Mouse (Mus musculus) stomach, postnatal 0 days (tissue): ENCODE data around the gene Tmcc2. TPM values are rescaled to one million over a fixed set of nuclear protein-coding genes. Genes with fewer than 3 reads are reported as not detected.

ENCODE experiments used
- ATAC-seq: fragments of 200-750 bp; cut with Nextera tagmentation; 2 replicates; pipeline ENCODE4 v1.8.0; 2017; ENCODE audit not compliant: low FRiP score, low TSS enrichment
- DNase-seq: peaks from one replicate; pipeline ENCODE4 v3.0.0-alpha.2; 2016; ENCODE audit warnings: low spot score
- H3K27ac ChIP-seq: fragments of 300-500 bp; sonication (generic); replicated peaks from 2 replicates; pipeline ENCODE4 v1.5.1; 2014; ENCODE audit warnings: mild to moderate bottlenecking, control low read depth
- H3K27me3 ChIP-seq: fragments of 300-500 bp; sonication (generic); 2 replicates; pipeline ENCODE4 v1.6.1; 2014; ENCODE audit warnings: low read length; ENCODE audit not compliant: control insufficient read depth, insufficient read depth
- H3K36me3 ChIP-seq: fragments of 300-500 bp; sonication (generic); 2 replicates; pipeline ENCODE4 v1.6.1; 2014; ENCODE audit warnings: low read length, mixed read lengths; ENCODE audit not compliant: control insufficient read depth, insufficient read depth
- H3K4me1 ChIP-seq: fragments of 300-500 bp; sonication (generic); replicated peaks from 2 replicates; pipeline ENCODE4 v1.6.1; 2014; ENCODE audit warnings: antibody characterized with exemption; ENCODE audit not compliant: control insufficient read depth, insufficient read depth
- H3K4me2 ChIP-seq: fragments of 300-500 bp; sonication (generic); replicated peaks from 2 replicates; pipeline ENCODE4 v1.6.1; 2014; ENCODE audit warnings: low read depth, mild to moderate bottlenecking, control low read depth, moderate library complexity
- H3K4me3 ChIP-seq: fragments of 300-500 bp; sonication (generic); 2 replicates; pipeline ENCODE4 v1.5.1; 2014; ENCODE audit warnings: low read depth, low read length, control low read depth
- H3K9ac ChIP-seq: fragments of 300-500 bp; sonication (generic); 2 replicates; pipeline ENCODE4 v1.6.1; 2014; ENCODE audit warnings: mild to moderate bottlenecking, low read length, control low read depth, mixed read lengths
- H3K9me3 ChIP-seq: fragments of 300-500 bp; sonication (generic); 2 replicates; pipeline ENCODE4 v1.6.1; 2016; ENCODE audit warnings: low read length; ENCODE audit not compliant: control insufficient read depth
- CTCF ChIP-seq: IDR thresholded peaks from 2 replicates; pipeline ENCODE4 v1.5.1; 2016; ENCODE audit warnings: antibody characterized with exemption, low read depth, mild to moderate bottlenecking, moderate library complexity
- EP300 ChIP-seq: optimal IDR thresholded peaks from 2 replicates; pipeline ENCODE3; 2016; ENCODE audit warnings: antibody characterized with exemption
- WGBS: fragments of 180-500 bp; shearing (Covaris S2); extraction: QIAGEN DNeasy Blood & Tissue Kit; methylation state at CpG from one replicate; pipeline ENCODE4 v1.1.7; 2014; 5-methylcytosine and 5-hydroxymethylcytosine counted together
- polyA plus RNA-seq: library from polyadenylated mRNA; unstranded; fragments of >200 nt; fragmentation: Nextera tagmentation; extraction: Ambion mirVana; gene quantifications from 2 replicates; pipeline ENCODE4 v1.2.1, GENCODE M21; 2015

The Tmcc2 gene
- polyA plus RNA-seq, 1 experiment from 2014 or later = 2.4 TPM

DNA sequence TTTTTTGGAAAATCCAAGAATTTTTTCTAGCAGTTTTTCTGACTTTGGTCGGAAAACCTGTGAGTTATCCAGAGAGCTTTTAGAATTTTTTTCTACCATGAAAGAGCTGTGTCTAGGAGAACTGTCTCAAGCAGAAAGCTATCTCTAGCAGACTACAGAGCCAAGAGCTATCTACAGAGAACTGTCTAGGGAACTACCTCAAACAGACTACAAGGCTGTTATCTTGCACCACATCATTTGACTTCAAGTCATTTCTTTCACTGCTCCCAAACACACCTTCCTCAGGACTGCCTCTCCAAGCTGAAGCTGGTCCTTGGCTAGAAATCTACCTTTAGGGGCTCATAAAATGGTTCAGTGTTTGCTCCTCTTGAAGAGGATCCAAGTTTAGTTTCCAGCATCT is 10.8 kb upstream of the Tmcc2 start:
- no peaks in the 10 kb centered on the region for H3K36me3 ChIP-seq
- no peaks in the 10 kb centered on the region for H3K27me3 ChIP-seq
- no peaks in the 10 kb centered on the region for H3K4me1 ChIP-seq
- no peaks in the 10 kb centered on the region for H3K9me3 ChIP-seq
- DNase-seq (no peak), ATAC-seq (no peak)
- H3K4me2 ChIP-seq = no peak overlapping the region
- H3K27ac ChIP-seq = no peak overlapping the region
- TF ChIP-seq EP300 (no peak), CTCF (no peak)
- H3K4me3 ChIP-seq = no peak overlapping the region
- 97% methylated on average over 1 of the region's 1 CpGs for WGBS
- H3K9ac ChIP-seq = no peak overlapping the region

DNA sequence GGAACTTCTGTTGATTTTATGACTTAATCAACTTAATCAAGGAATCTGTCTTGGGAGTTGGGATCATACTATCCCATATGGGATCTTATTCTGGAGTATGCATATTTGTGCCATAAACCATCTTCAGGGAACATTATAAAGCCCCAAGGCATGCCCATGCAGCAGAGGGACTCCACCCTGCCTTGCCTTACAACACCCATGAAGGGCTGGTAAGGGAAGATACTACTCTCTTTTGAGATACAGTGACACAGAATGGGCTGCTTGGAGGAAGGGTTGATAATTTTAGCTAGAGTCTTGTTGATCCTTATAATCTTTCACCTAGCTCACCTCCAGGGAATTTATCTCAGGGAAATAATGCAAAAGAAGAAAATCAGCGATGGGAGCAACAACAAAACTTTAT is 9.5 kb upstream of the Tmcc2 start:
- no peak overlapping the region for H3K9ac ChIP-seq
- no peaks in the 10 kb centered on the region for H3K36me3 ChIP-seq
- H3K27ac ChIP-seq = no peak overlapping the region
- no peaks in the 10 kb centered on the region for H3K9me3 ChIP-seq
- TF ChIP-seq CTCF = no peak
- no peak for TF ChIP-seq EP300
- no peaks in the 10 kb centered on the region for H3K27me3 ChIP-seq
- WGBS = 55% methylated on average over 1 of the region's 1 CpGs
- no peak overlapping the region for H3K4me2 ChIP-seq
- H3K4me3 ChIP-seq = no peak overlapping the region
- H3K4me1 ChIP-seq = no peaks in the 10 kb centered on the region
- DNase-seq = no peak
- no peak for ATAC-seq

DNA sequence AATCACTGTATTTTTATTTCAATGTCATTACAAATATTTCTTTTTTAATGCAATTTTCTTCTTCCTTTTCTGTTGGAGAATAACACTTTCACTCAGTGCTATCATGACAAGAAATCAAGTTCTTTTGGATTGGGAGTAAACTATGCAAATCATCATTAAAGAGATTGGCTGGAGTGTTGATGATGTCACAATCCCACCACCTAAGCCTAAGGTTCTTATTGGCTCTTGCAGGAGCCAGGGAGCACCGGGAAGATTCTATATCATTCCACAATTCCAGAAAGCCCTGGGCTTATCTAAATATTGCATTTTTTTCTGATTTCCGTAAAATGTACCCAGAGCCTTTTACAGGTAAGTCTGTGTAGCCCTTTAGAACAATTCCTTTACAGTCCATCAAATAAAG is 5.6 kb upstream of the Tmcc2 start:
- H3K4me2 ChIP-seq = no peak overlapping the region
- no peaks in the 10 kb centered on the region for H3K4me1 ChIP-seq
- H3K4me3 ChIP-seq = no peak overlapping the region
- ATAC-seq = no peak
- no peak overlapping the region for H3K9ac ChIP-seq
- no peaks in the 10 kb centered on the region for H3K36me3 ChIP-seq
- no peak overlapping the region for H3K27ac ChIP-seq
- H3K27me3 ChIP-seq = no peaks in the 10 kb centered on the region
- no peaks in the 10 kb centered on the region for H3K9me3 ChIP-seq
- TF ChIP-seq EP300 = no peak
- 46% methylated on average over 2 of the region's 2 CpGs for whole genome bisulfite sequencing
- no peak for DNase-seq

DNA sequence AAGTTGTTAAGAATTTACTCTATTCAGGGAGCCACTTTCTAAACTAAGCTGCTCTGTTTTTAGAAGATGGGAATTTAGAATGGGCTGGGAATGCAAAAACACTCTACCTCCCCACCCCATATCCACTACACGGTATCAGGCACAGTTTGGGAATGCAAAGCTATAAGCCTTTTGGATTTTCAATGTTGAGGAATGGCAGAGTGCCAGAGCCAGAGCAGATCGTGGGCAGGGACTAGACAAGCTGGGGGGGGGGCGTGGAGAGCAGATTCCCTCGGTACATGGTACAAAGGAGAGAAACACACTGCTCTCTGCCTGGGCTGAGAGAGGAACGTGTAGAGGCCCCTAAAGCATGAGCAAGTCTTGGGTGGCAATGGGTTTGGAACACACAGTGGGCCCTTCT is 1.8 kb upstream of the Tmcc2 start:
- ATAC-seq = no peak
- Histone ChIP-seq H3K4me3 (no peak overlapping the region), H3K36me3 (no peaks in the 10 kb centered on the region), H3K4me1 (0 out of 2 replicates have a peak, but pooled peaks cover 3% of the 10 kb centered on the region), H3K27me3 (no peaks in the 10 kb centered on the region), H3K9ac (no peak overlapping the region), H3K9me3 (no peaks in the 10 kb centered on the region), H3K4me2 (no peak overlapping the region), H3K27ac (no peak overlapping the region)
- 51% methylated on average over 5 of the region's 5 CpGs for WGBS
- TF ChIP-seq CTCF = no peak
- no peak for TF ChIP-seq EP300
- DNase-seq = no peak

DNA sequence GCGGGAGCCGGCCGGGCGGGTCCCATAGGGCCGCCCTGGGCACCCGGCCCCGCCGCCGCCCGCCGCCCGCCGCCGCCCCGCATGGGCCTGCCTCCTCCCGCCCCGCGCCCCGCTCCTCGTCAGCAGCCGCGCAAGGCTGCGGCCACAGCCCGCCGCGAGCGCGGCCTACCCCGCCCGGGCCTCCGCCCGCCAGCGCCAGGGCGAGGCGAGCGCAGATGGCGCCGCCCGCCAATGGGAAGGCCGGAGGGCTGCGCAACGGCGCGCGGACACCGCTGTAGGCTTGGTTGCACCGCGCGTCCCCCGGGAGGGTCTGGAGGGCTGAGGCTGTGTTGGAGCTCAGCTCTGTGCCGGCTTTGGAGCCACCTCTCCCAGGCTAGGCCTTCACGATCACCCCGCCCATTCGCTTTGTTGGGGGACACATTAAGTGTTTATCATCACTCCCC is 520 bp upstream of the Tmcc2 start:
- no peak for TF ChIP-seq CTCF
- no peak for TF ChIP-seq EP300
- peak overlapping the region; percentile 60 for H3K4me3 ChIP-seq

DNA sequence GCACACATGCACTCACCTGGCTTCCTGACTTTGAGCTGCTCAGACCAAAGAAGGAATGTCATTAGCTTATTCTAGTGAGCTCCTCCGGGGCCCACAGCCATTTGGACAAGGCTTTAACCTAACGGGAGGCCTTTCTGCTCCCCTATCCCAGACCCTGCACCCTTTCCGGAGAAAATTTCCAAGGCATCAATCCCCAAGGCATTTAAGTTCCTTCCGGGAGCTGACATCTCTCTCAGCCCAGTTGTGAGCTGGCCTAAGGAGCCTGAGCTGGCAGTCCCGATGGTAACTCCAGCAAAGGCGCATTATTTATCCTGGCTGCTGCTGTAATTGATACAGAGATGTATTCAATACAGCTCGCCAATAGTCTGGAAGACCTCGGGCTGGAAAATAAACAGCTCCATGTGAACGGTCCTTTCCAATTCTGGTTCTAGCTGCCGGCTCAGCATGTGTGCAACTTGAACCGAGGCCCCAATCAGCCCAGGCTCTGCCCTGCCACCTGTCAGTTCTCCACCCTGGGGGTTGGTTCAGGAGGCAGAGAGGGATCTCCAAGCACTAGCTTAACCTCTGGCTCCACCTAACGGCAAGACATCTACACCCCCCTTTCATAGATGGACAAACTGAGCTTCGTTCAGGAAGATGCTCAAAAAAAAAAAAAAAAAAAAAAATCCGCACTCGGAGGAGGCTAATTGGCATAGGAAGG is 1.0 kb downstream of the Tmcc2 start:
- H3K4me2 ChIP-seq = peak overlapping the region; percentile 86
- H3K27ac ChIP-seq = no peak overlapping the region
- H3K9ac ChIP-seq = no peak overlapping the region
- no peaks in the 10 kb centered on the region for H3K36me3 ChIP-seq
- no peak for DNase-seq
- ATAC-seq = peak; percentile 47; the same call in 1 of the 2 replicates
- H3K4me1 ChIP-seq = peaks cover 6% of the 10 kb centered on the region; the same call in 1 of the 2 replicates
- WGBS = 18% methylated on average over 15 of the region's 15 CpGs
- TF ChIP-seq EP300 = no peak
- peak; percentile 66 for TF ChIP-seq CTCF
- H3K4me3 ChIP-seq = peak overlapping the region; percentile 60
- no peaks in the 10 kb centered on the region for H3K27me3 ChIP-seq
- no peaks in the 10 kb centered on the region for H3K9me3 ChIP-seq

More for the DNA sequence above, 520 bp upstream of the Tmcc2 start:
- ATAC-seq (peak; percentile 92), DNase-seq (peak; percentile 64)
- Histone ChIP-seq H3K36me3 (no peaks in the 10 kb centered on the region), H3K4me2 (peak overlapping the region; percentile 86), H3K9ac (peak overlapping the region; percentile 78), H3K27ac (peak overlapping the region; percentile 71), H3K9me3 (no peaks in the 10 kb centered on the region), H3K27me3 (no peaks in the 10 kb centered on the region), H3K4me1 (0 out of 2 replicates have a peak, but pooled peaks cover 3% of the 10 kb centered on the region)
- 2% methylated on average over 21 of the region's 54 CpGs for WGBS
